Mouse (Mus musculus): ENCODE measurements around the gene Dolpp1. TPM values are rescaled to one million over a fixed set of nuclear protein-coding genes. Genes with fewer than 3 reads are reported as not detected.

The Dolpp1 gene
- polyA plus RNA-seq, 1 experiment from 2014 or later, result 41.7 TPM

DNA sequence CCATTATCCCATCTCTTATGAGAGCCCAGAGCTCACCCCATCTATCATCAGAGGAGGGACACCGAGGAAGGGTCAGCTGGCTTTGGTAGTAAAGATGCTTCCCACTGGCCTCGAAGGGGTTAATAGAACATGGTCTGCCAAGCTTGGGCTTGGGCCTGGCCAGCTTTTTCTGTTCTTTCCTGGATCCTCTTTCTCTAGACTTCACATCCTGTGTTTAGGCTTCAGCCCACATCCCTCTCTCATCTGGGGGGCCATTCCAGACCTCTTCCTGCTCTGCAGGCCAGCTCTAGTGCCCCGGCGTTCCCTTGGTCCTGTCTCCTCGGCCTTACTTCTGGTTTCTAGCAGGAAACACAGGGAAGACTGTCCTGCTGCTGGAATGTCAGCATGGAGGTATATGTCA is 52.0 kb downstream of the Dolpp1 start:
- Histone ChIP-seq H3K9ac (ENCODE audit: low read length) (0 out of 2 replicates have a peak overlapping the region, but pooled peaks have one; percentile 17), H3K4me1 (replicated peaks; ENCODE audit: control insufficient read depth, insufficient read depth, low read length) (peaks cover 62% of the 10 kb centered on the region), H3K27ac (ENCODE audit: low read depth) (peak overlapping the region; percentile 100), H3K9me3 (ENCODE audit: control insufficient read depth, low read length) (no peaks in the 10 kb centered on the region), H3K27me3 (replicated peaks; ENCODE audit: control insufficient read depth, insufficient read depth, low read length) (no peaks in the 10 kb centered on the region), H3K36me3 (ENCODE audit: control insufficient read depth, insufficient read depth, low read length) (peaks cover 57% of the 10 kb centered on the region), H3K4me2 (ENCODE audit: low read length) (peak overlapping the region; percentile 75), H3K4me3 (ENCODE audit: low read depth, low read length) (peak overlapping the region; percentile 0; the same call in 1 of the 2 replicates)
- WGBS, result 34% methylated on average over 5 of the region's 5 CpGs
- DNase-seq (ENCODE audit: low spot score), result no peak
- no peak for ATAC-seq (replicated peaks; ENCODE audit: low FRiP score, low TSS enrichment, low read depth)

DNA sequence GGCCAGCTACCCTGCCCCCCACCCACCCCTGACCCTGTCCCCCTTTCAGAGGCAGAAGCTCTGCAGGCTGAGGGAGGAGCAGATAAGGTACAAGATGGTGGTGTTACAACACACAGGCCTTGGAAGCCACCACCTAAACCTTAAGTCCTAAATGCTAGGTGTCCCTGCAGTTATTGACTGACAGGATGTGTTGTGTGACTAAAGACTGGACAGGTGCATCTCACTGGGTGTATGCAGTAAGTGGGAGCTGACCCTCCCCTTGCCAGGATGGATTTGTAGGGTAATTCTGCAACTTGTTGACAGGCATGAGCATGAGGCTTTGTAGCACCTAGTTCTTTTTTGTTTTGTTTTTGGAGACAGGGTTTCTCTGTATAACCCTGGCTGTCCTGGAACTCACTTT is 52.4 kb downstream of the Dolpp1 start:
- DNase-seq (ENCODE audit: low spot score) (no peak), ATAC-seq (replicated peaks; ENCODE audit: low FRiP score, low TSS enrichment, low read depth) (no peak)
- H3K4me2 ChIP-seq (ENCODE audit: low read length), result peak overlapping the region; percentile 75; the same call in 1 of the 2 replicates
- peak overlapping the region; percentile 0; the same call in 1 of the 2 replicates for H3K4me3 ChIP-seq (ENCODE audit: low read depth, low read length)
- H3K27ac ChIP-seq (ENCODE audit: low read depth), result peak overlapping the region; percentile 100
- peaks cover 57% of the 10 kb centered on the region for H3K36me3 ChIP-seq (ENCODE audit: control insufficient read depth, insufficient read depth, low read length)
- H3K9me3 ChIP-seq (ENCODE audit: control insufficient read depth, low read length), result no peaks in the 10 kb centered on the region
- peaks cover 62% of the 10 kb centered on the region for H3K4me1 ChIP-seq (replicated peaks; ENCODE audit: control insufficient read depth, insufficient read depth, low read length)
- H3K9ac ChIP-seq (ENCODE audit: low read length), result no peak overlapping the region
- H3K27me3 ChIP-seq (replicated peaks; ENCODE audit: control insufficient read depth, insufficient read depth, low read length), result no peaks in the 10 kb centered on the region

DNA sequence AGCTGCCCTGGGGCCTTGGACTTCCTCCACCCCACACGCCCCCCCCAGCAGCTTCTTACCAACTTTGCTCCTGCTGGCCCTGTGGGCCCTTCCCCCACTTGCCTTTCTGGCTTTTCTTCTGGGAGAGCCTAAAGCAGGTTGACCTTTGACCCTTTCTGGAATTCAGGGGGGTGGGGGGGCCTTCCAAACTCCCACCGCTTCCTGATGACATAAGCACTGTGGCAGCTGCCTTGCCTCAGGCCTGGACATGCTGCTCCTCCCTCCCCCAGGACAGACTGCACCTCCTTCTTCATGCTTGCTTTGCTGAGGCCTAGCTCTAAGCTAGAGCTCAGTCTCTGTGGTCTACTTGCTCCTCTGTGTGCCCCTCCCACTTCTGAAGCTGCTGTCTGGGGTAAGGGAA is 53.3 kb downstream of the Dolpp1 start:
- Histone ChIP-seq H3K36me3 (ENCODE audit: control insufficient read depth, insufficient read depth, low read length) (peaks cover 57% of the 10 kb centered on the region), H3K4me2 (ENCODE audit: low read length) (peak overlapping the region; percentile 18), H3K9ac (ENCODE audit: low read length) (peak overlapping the region; percentile 11; the same call in 1 of the 2 replicates), H3K27me3 (replicated peaks; ENCODE audit: control insufficient read depth, insufficient read depth, low read length) (no peaks in the 10 kb centered on the region), H3K4me3 (ENCODE audit: low read depth, low read length) (no peak overlapping the region), H3K4me1 (replicated peaks; ENCODE audit: control insufficient read depth, insufficient read depth, low read length) (peaks cover 56% of the 10 kb centered on the region), H3K9me3 (ENCODE audit: control insufficient read depth, low read length) (0 out of 2 replicates have a peak, but pooled peaks cover 4% of the 10 kb centered on the region), H3K27ac (ENCODE audit: low read depth) (peak overlapping the region; percentile 100)
- 11% methylated on average over 2 of the region's 2 CpGs for WGBS
- ATAC-seq (replicated peaks; ENCODE audit: low FRiP score, low TSS enrichment, low read depth) (peak; percentile 64), DNase-seq (ENCODE audit: low spot score) (peak; percentile 71)

DNA sequence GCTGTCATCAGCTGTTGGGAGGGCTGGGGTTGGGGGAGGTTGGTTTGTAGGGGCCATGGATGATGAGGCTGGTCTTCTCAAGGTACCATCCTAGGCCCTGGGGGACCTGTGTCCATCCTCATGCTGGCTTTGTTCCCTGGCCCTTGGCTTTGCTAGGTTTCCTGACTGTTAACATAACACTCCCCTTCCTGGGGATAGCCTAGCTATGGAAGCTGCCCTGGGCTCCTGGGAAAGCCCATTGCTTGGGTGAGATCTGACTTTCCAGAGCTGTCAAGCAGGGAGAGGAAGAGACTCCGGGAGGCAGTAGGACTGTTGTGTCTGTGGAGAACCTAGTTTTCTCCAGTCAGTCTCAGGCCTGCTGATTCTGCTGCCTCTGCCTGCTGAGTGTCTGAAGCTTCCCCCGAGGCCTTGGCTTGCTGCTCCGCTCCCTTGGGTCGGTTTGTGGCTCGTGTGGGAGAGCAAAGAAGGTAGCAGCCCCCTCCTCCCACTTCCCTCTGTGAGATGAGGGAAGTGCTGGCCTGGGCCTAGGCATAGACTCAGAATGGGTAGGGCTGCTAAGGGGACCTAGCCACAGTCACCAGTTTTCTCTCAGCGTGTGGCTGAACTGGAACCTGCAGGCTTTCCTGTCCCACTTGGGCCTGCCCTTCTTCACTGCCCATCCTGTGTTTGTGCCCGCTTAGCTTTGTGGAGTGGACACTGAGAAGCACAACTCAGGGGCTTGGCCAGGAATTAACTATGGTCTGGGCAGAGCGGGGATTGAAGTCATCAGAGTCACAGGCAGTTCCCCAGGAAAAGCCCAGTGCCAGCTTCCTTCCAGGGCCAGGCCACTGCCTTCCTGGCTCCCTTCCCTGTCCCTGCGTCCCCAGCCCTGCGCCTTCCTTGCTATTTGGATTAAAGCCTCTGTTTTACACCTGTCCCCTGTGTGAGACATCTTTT is 55.1 kb downstream of the Dolpp1 start:
- Histone ChIP-seq H3K4me2 (ENCODE audit: low read length) (no peak overlapping the region), H3K9ac (ENCODE audit: low read length) (no peak overlapping the region), H3K4me3 (ENCODE audit: low read depth, low read length) (no peak overlapping the region), H3K36me3 (ENCODE audit: control insufficient read depth, insufficient read depth, low read length) (peaks cover 60% of the 10 kb centered on the region), H3K9me3 (ENCODE audit: control insufficient read depth, low read length) (0 out of 2 replicates have a peak, but pooled peaks cover 7% of the 10 kb centered on the region), H3K27me3 (replicated peaks; ENCODE audit: control insufficient read depth, insufficient read depth, low read length) (no peaks in the 10 kb centered on the region), H3K27ac (ENCODE audit: low read depth) (0 out of 2 replicates have a peak overlapping the region, but pooled peaks have one; percentile 3), H3K4me1 (replicated peaks; ENCODE audit: control insufficient read depth, insufficient read depth, low read length) (peaks cover 38% of the 10 kb centered on the region)
- WGBS, result 80% methylated on average over 10 of the region's 10 CpGs
- ATAC-seq (replicated peaks; ENCODE audit: low FRiP score, low TSS enrichment, low read depth), result no peak
- no peak for DNase-seq (ENCODE audit: low spot score)

DNA sequence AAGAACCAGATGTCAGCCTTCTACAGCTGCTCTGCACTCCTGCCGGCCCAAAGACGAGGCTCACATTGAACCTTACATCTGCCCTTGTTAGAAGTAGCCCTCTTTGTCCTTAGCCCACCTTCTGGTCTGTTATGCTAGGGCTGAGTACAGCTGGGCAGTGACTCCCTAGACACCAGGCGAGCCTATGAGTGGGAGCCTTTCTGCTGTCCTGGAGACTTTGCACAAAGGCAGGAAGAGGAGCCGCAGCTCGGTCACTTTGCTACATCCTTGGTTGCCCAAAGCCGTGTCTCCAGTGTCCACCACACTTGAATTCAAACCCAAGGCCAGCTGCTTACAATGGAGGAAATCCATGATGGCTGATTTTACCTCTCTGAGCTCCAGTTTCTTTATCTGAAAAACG is 56.3 kb downstream of the Dolpp1 start:
- Histone ChIP-seq H3K36me3 (ENCODE audit: control insufficient read depth, insufficient read depth, low read length) (peaks cover 62% of the 10 kb centered on the region), H3K4me3 (ENCODE audit: low read depth, low read length) (no peak overlapping the region), H3K4me1 (replicated peaks; ENCODE audit: control insufficient read depth, insufficient read depth, low read length) (peaks cover 26% of the 10 kb centered on the region), H3K9me3 (ENCODE audit: control insufficient read depth, low read length) (0 out of 2 replicates have a peak, but pooled peaks cover 7% of the 10 kb centered on the region), H3K9ac (ENCODE audit: low read length) (no peak overlapping the region), H3K27ac (ENCODE audit: low read depth) (no peak overlapping the region), H3K4me2 (ENCODE audit: low read length) (no peak overlapping the region), H3K27me3 (replicated peaks; ENCODE audit: control insufficient read depth, insufficient read depth, low read length) (no peaks in the 10 kb centered on the region)
- no peak for DNase-seq (ENCODE audit: low spot score)
- WGBS, result 90% methylated on average over 7 of the region's 7 CpGs
- ATAC-seq (replicated peaks; ENCODE audit: low FRiP score, low TSS enrichment, low read depth), result no peak

Small RNA genes lying within 50 kb of the gene (microRNA-seq; reads per million reads assigned to microRNA genes)
- not detected for gene Gm47292

Other genes starting within 250 kb of the Dolpp1 start
- gene Endog, start 220.8 kb upstream of the Dolpp1 start, polyA plus RNA-seq (2014; fragmentation: Nextera tagmentation; extraction: Ambion mirVana), result 30.7 and 38.7 TPM in 2 replicates
- 71.1 and 74.1 TPM in 2 replicates for gene Spout1, start 213.8 kb upstream of the Dolpp1 start, polyA plus RNA-seq (2014; fragmentation: Nextera tagmentation; extraction: Ambion mirVana)
- 13.0 and 15.6 TPM in 2 replicates for gene Kyat1, start 186.4 kb upstream of the Dolpp1 start, polyA plus RNA-seq (2014; fragmentation: Nextera tagmentation; extraction: Ambion mirVana)
- gene Lrrc8a, start 154.5 kb upstream of the Dolpp1 start, polyA plus RNA-seq (2014; fragmentation: Nextera tagmentation; extraction: Ambion mirVana), result 43.3 and 43.7 TPM in 2 replicates
- gene Gm28035, start 151.7 kb upstream of the Dolpp1 start, polyA plus RNA-seq (2014; fragmentation: Nextera tagmentation; extraction: Ambion mirVana), result 0.05 and 0.28 TPM in 2 replicates
- 13.3 and 14.1 TPM in 2 replicates for gene Phyhd1, start 126.1 kb upstream of the Dolpp1 start, polyA plus RNA-seq (2014; fragmentation: Nextera tagmentation; extraction: Ambion mirVana)
- gene Gm28038, start 111.2 kb upstream of the Dolpp1 start, polyA plus RNA-seq (2014; fragmentation: Nextera tagmentation; extraction: Ambion mirVana), result not detected in 2 replicates
- 31.9 and 34.1 TPM in 2 replicates for gene Dolk, start 105.9 kb upstream of the Dolpp1 start, polyA plus RNA-seq (2014; fragmentation: Nextera tagmentation; extraction: Ambion mirVana)
- 45.2 and 45.9 TPM in 2 replicates for gene Nup188, start 105.9 kb upstream of the Dolpp1 start, polyA plus RNA-seq (2014; fragmentation: Nextera tagmentation; extraction: Ambion mirVana)
- 60.9 and 65.9 TPM in 2 replicates for gene Sh3glb2, start 32.9 kb upstream of the Dolpp1 start, polyA plus RNA-seq (2014; fragmentation: Nextera tagmentation; extraction: Ambion mirVana)
- 22.0 and 24.2 TPM in 2 replicates for gene Miga2, start 28.0 kb upstream of the Dolpp1 start, polyA plus RNA-seq (2014; fragmentation: Nextera tagmentation; extraction: Ambion mirVana)
- 22.6 and 25.3 TPM in 2 replicates for gene Crat, start 23.6 kb downstream of the Dolpp1 start, polyA plus RNA-seq (2014; fragmentation: Nextera tagmentation; extraction: Ambion mirVana)
- gene Ptpa, start 23.8 kb downstream of the Dolpp1 start, polyA plus RNA-seq (2014; fragmentation: Nextera tagmentation; extraction: Ambion mirVana), result 76.6 and 78.2 TPM in 2 replicates
- 2.1 TPM in 2 replicates for gene Ier5l, start 82.0 kb downstream of the Dolpp1 start, polyA plus RNA-seq (2014; fragmentation: Nextera tagmentation; extraction: Ambion mirVana)
- 0.99 and 1.1 TPM in 2 replicates for gene Cstad, start 202.8 kb downstream of the Dolpp1 start, polyA plus RNA-seq (2014; fragmentation: Nextera tagmentation; extraction: Ambion mirVana)